Mouse (Mus musculus) stomach, embryonic 16.5 days (tissue): ENCODE measurements at regions not wholly inside any gene's neighbourhood (a gene's known extent, or its start where the extent isn't known, plus 50 kb on each side); places are given as distances from the start of the nearest gene placed in this dataset.

Experiments used
- ATAC-seq: fragments of 200-750 bp; cut with Nextera tagmentation; 2 replicates; pipeline ENCODE4 v1.8.0; 2017; ENCODE audit warnings: moderate number of reproducible peaks, moderate TSS enrichment; ENCODE audit not compliant: insufficient read depth, low FRiP score
- H3K27ac ChIP-seq: fragments of 300-500 bp; sonication (generic); 2 replicates; pipeline ENCODE4 v1.5.1; 2014; ENCODE audit warnings: low read length
- H3K27me3 ChIP-seq: fragments of 300-500 bp; sonication (generic); 2 replicates; pipeline ENCODE4 v1.6.1; 2014; ENCODE audit warnings: low read length, control low read depth, mixed read lengths; ENCODE audit not compliant: control insufficient read depth, insufficient read depth
- H3K36me3 ChIP-seq: fragments of 300-500 bp; sonication (generic); 2 replicates; pipeline ENCODE4 v1.6.1; 2014; ENCODE audit warnings: low read length; ENCODE audit not compliant: control insufficient read depth, insufficient read depth
- H3K4me1 ChIP-seq: fragments of 300-500 bp; sonication (generic); 2 replicates; pipeline ENCODE4 v1.6.1; 2014; ENCODE audit warnings: low read length, control low read depth, mixed read lengths; ENCODE audit not compliant: control insufficient read depth, insufficient read depth
- H3K4me2 ChIP-seq: fragments of 300-500 bp; sonication (generic); 2 replicates; pipeline ENCODE4 v1.6.1; 2014; ENCODE audit warnings: low read depth, low read length, mixed read lengths
- H3K4me3 ChIP-seq: fragments of 300-500 bp; sonication (generic); replicated peaks from 2 replicates; pipeline ENCODE4 v1.5.1; 2014; ENCODE audit warnings: mild to moderate bottlenecking, low read length
- H3K9ac ChIP-seq: fragments of 300-500 bp; sonication (generic); 2 replicates; pipeline ENCODE4 v1.6.1; 2014; ENCODE audit warnings: low read length
- H3K9me3 ChIP-seq: fragments of 300-500 bp; sonication (generic); replicated peaks from 2 replicates; pipeline ENCODE4 v1.6.1; 2016; ENCODE audit warnings: low read length, control low read depth; ENCODE audit not compliant: control insufficient read depth
- WGBS: fragments of 180-500 bp; shearing (Covaris S2); extraction: QIAGEN DNeasy Blood & Tissue Kit; methylation state at CpG from one replicate; pipeline ENCODE4 v1.1.7; 2014; 5-methylcytosine and 5-hydroxymethylcytosine counted together

GRCm38 (mm10) chr1:60665329-60665728 lies 51.3 kb upstream of the Cd28 start:
- Histone ChIP-seq H3K27me3 (no peaks in the 10 kb centered on the region), H3K36me3 (no peaks in the 10 kb centered on the region), H3K4me3 (no peak overlapping the region), H3K4me2 (no peak overlapping the region), H3K27ac (no peak overlapping the region), H3K9ac (no peak overlapping the region), H3K4me1 (peaks cover 9% of the 10 kb centered on the region; the same call in 1 of the 2 replicates), H3K9me3 (no peaks in the 10 kb centered on the region)
- no peak for ATAC-seq
- WGBS = 75% methylated on average over 5 of the region's 5 CpGs

- Histone ChIP-seq H3K9ac (no peak overlapping the region), H3K9me3 (no peaks in the 10 kb centered on the region), H3K4me3 (no peak overlapping the region), H3K27ac (no peak overlapping the region), H3K27me3 (no peaks in the 10 kb centered on the region), H3K36me3 (no peaks in the 10 kb centered on the region), H3K4me2 (no peak overlapping the region), H3K4me1 (peaks cover 5% of the 10 kb centered on the region)
- no peak for ATAC-seq
- 34% methylated on average over 9 of the region's 9 CpGs for WGBS
Observed at GRCm38 (mm10) chr1:60662301-60662986, 54.2 kb upstream of the Cd28 start.

GRCm38 (mm10) chr1:60661857-60662256 lies 54.7 kb upstream of the Cd28 start:
- no peak overlapping the region for H3K27ac ChIP-seq
- WGBS = 49% methylated on average over 2 of the region's 2 CpGs
- peaks cover 5% of the 10 kb centered on the region for H3K4me1 ChIP-seq
- H3K9ac ChIP-seq = no peak overlapping the region
- no peaks in the 10 kb centered on the region for H3K36me3 ChIP-seq
- H3K4me3 ChIP-seq = no peak overlapping the region
- no peaks in the 10 kb centered on the region for H3K27me3 ChIP-seq
- ATAC-seq = no peak
- no peak overlapping the region for H3K4me2 ChIP-seq
- H3K9me3 ChIP-seq = no peaks in the 10 kb centered on the region

- no peaks in the 10 kb centered on the region for H3K36me3 ChIP-seq
- no peak overlapping the region for H3K4me2 ChIP-seq
- no peaks in the 10 kb centered on the region for H3K27me3 ChIP-seq
- no peak overlapping the region for H3K4me3 ChIP-seq
- H3K4me1 ChIP-seq = peaks cover 5% of the 10 kb centered on the region
- no peak for ATAC-seq
- H3K9ac ChIP-seq = no peak overlapping the region
- H3K9me3 ChIP-seq = no peaks in the 10 kb centered on the region
- no peak overlapping the region for H3K27ac ChIP-seq
- 78% methylated on average over 1 of the region's 1 CpGs for WGBS
Observed at GRCm38 (mm10) chr1:60659604-60660003, 57.0 kb upstream of the Cd28 start.

GRCm38 (mm10) chr1:60659041-60659440 lies 57.6 kb upstream of the Cd28 start:
- Histone ChIP-seq H3K9ac (no peak overlapping the region), H3K9me3 (no peaks in the 10 kb centered on the region), H3K4me1 (peaks cover 5% of the 10 kb centered on the region), H3K4me3 (no peak overlapping the region), H3K27ac (no peak overlapping the region), H3K4me2 (no peak overlapping the region), H3K36me3 (no peaks in the 10 kb centered on the region), H3K27me3 (no peaks in the 10 kb centered on the region)
- ATAC-seq = no peak
- 62% methylated on average over 2 of the region's 2 CpGs for WGBS

- H3K4me3 ChIP-seq = no peak overlapping the region
- no peak overlapping the region for H3K4me2 ChIP-seq
- H3K27ac ChIP-seq = no peak overlapping the region
- H3K4me1 ChIP-seq = peaks cover 5% of the 10 kb centered on the region
- ATAC-seq = peak; percentile 47; the same call in 1 of the 2 replicates
- H3K36me3 ChIP-seq = no peaks in the 10 kb centered on the region
- 54% methylated on average over 4 of the region's 4 CpGs for WGBS
- H3K27me3 ChIP-seq = no peaks in the 10 kb centered on the region
- H3K9ac ChIP-seq = no peak overlapping the region
- H3K9me3 ChIP-seq = no peaks in the 10 kb centered on the region
Observed at GRCm38 (mm10) chr1:60658383-60658782, 58.2 kb upstream of the Cd28 start.

GRCm38 (mm10) chr1:60657511-60657910 lies 59.1 kb upstream of the Cd28 start:
- no peak for ATAC-seq
- Histone ChIP-seq H3K27ac (no peak overlapping the region), H3K36me3 (no peaks in the 10 kb centered on the region), H3K4me3 (no peak overlapping the region), H3K9ac (no peak overlapping the region), H3K4me2 (no peak overlapping the region), H3K27me3 (no peaks in the 10 kb centered on the region), H3K9me3 (no peaks in the 10 kb centered on the region), H3K4me1 (peaks cover 3% of the 10 kb centered on the region)
- 62% methylated on average over 6 of the region's 6 CpGs for WGBS

- H3K9ac ChIP-seq = no peak overlapping the region
- no peaks in the 10 kb centered on the region for H3K36me3 ChIP-seq
- H3K27ac ChIP-seq = no peak overlapping the region
- no peak overlapping the region for H3K4me2 ChIP-seq
- 54% methylated on average over 4 of the region's 4 CpGs for WGBS
- H3K4me1 ChIP-seq = peaks cover 2% of the 10 kb centered on the region; the same call in 1 of the 2 replicates
- H3K9me3 ChIP-seq = no peaks in the 10 kb centered on the region
- no peaks in the 10 kb centered on the region for H3K27me3 ChIP-seq
- no peak overlapping the region for H3K4me3 ChIP-seq
- ATAC-seq = no peak
Observed at GRCm38 (mm10) chr1:60656976-60657375, 59.6 kb upstream of the Cd28 start.

- ATAC-seq = no peak
- no peak overlapping the region for H3K27ac ChIP-seq
Observed at GRCm38 (mm10) chr1:60655691-60656595, 60.7 kb upstream of the Cd28 start.

More at GRCm38 (mm10) chr1:60655691-60656595, 60.7 kb upstream of the Cd28 start:
- no peak overlapping the region for H3K9ac ChIP-seq
- H3K9me3 ChIP-seq = no peaks in the 10 kb centered on the region
- H3K27me3 ChIP-seq = no peaks in the 10 kb centered on the region
- no peaks in the 10 kb centered on the region for H3K36me3 ChIP-seq
- WGBS = 68% methylated on average over 6 of the region's 6 CpGs
- no peak overlapping the region for H3K4me3 ChIP-seq
- no peak overlapping the region for H3K4me2 ChIP-seq
- H3K4me1 ChIP-seq = peaks cover 2% of the 10 kb centered on the region; the same call in 1 of the 2 replicates
